Mouse (Mus musculus) liver, embryonic 12.5 days (tissue): ENCODE data around the gene Zfp821. TPM values are rescaled to one million over a fixed set of nuclear protein-coding genes. Genes with fewer than 3 reads are reported as not detected.

Experiments
- ATAC-seq: fragments of 200-750 bp; cut with Nextera tagmentation; 2 replicates; pipeline ENCODE4 v1.8.0; 2017; ENCODE audit warnings: moderate number of reproducible peaks, mild to moderate bottlenecking, moderate library complexity
- H3K27ac ChIP-seq: fragments of 300-500 bp; sonication (generic); 2 replicates; pipeline ENCODE4 v1.5.1; 2016; ENCODE audit warnings: mild to moderate bottlenecking
- H3K27me3 ChIP-seq: fragments of 300-500 bp; sonication (generic); replicated peaks from 2 replicates; pipeline ENCODE4 v1.6.1; 2016; ENCODE audit warnings: mild to moderate bottlenecking, moderate library complexity
- H3K36me3 ChIP-seq: fragments of 300-500 bp; sonication (generic); 2 replicates; pipeline ENCODE4 v1.6.1; 2016; ENCODE audit warnings: mild to moderate bottlenecking, moderate library complexity
- H3K4me1 ChIP-seq: fragments of 300-500 bp; sonication (generic); 2 replicates; pipeline ENCODE4 v1.6.1; 2016
- H3K4me2 ChIP-seq: fragments of 300-500 bp; sonication (generic); 2 replicates; pipeline ENCODE4 v1.6.1; 2016; ENCODE audit warnings: mild to moderate bottlenecking, moderate library complexity
- H3K4me3 ChIP-seq: fragments of 300-500 bp; sonication (generic); 2 replicates; pipeline ENCODE4 v1.5.1; 2016; ENCODE audit warnings: mild to moderate bottlenecking, moderate library complexity
- H3K9ac ChIP-seq: fragments of 300-500 bp; sonication (generic); 2 replicates; pipeline ENCODE4 v1.6.1; 2016; ENCODE audit warnings: mild to moderate bottlenecking, moderate library complexity
- H3K9me3 ChIP-seq: fragments of 300-500 bp; sonication (generic); replicated peaks from 2 replicates; pipeline ENCODE4 v1.6.1; 2016; ENCODE audit warnings: mild to moderate bottlenecking, moderate library complexity
- WGBS: fragments of 180-500 bp; shearing (Covaris S2); methylation state at CpG from one replicate; pipeline ENCODE4 v1.1.7; 2016; ENCODE audit not compliant: insufficient replicate concordance; 5-methylcytosine and 5-hydroxymethylcytosine counted together
- polyA plus RNA-seq: library from polyadenylated mRNA; unstranded; fragments of >200 nt; fragmentation: Nextera tagmentation; extraction: Ambion mirVana; gene quantifications from 2 replicates; pipeline ENCODE4 v1.2.1, GENCODE M21; 2016

Gene Zfp821
- polyA plus RNA-seq = 9.9 and 11.4 TPM in 2 replicates

- H3K4me2 ChIP-seq = peak within 1 kb of the TSS; percentile 95
- H3K4me3 ChIP-seq = peak within 1 kb of the TSS; percentile 93
- no peaks in the 10 kb centered on the region for H3K9me3 ChIP-seq
- H3K9ac ChIP-seq = peak within 1 kb of the TSS; percentile 99
- under 1% methylated on average over 89 of the region's 100 CpGs for WGBS
- peak within 1 kb of the TSS; percentile 95 for H3K27ac ChIP-seq
- peaks cover 19% of the 10 kb centered on the region for H3K27me3 ChIP-seq
- peak; percentile 91 for ATAC-seq
- peaks cover 31% of the 10 kb centered on the region for H3K4me1 ChIP-seq
- H3K36me3 ChIP-seq = peaks cover 28% of the 10 kb centered on the region
Measured at GRCm38 (mm10) chr8:109705320-109706075, at the start of gene Zfp821. Zfp821 (plus strand) TSS chr8:109705546.

- Histone ChIP-seq H3K36me3 (no peaks in the 10 kb centered on the region), H3K27ac (no peak overlapping the region), H3K4me2 (no peak overlapping the region), H3K4me1 (no peaks in the 10 kb centered on the region), H3K9ac (no peak overlapping the region), H3K4me3 (no peak overlapping the region), H3K27me3 (no peaks in the 10 kb centered on the region), H3K9me3 (no peaks in the 10 kb centered on the region)
- WGBS = 73% methylated on average over 3 of the region's 3 CpGs
- no peak for ATAC-seq
Measured at GRCm38 (mm10) chr8:109656860-109657259, 48.5 kb upstream of the Zfp821 start.

- Histone ChIP-seq H3K9ac (no peak overlapping the region), H3K27ac (no peak overlapping the region), H3K4me1 (no peaks in the 10 kb centered on the region), H3K36me3 (peaks cover 7% of the 10 kb centered on the region; the same call in 1 of the 2 replicates), H3K9me3 (no peaks in the 10 kb centered on the region), H3K4me3 (no peak overlapping the region), H3K4me2 (no peak overlapping the region), H3K27me3 (no peaks in the 10 kb centered on the region)
- 68% methylated on average over 3 of the region's 3 CpGs for WGBS
- ATAC-seq = no peak
Measured at GRCm38 (mm10) chr8:109662328-109662727, 43.0 kb upstream of the Zfp821 start.

GRCm38 (mm10) chr8:109666616-109667015, 38.7 kb upstream of the Zfp821 start:
- H3K4me2 ChIP-seq = no peak overlapping the region
- no peak overlapping the region for H3K27ac ChIP-seq
- no peak overlapping the region for H3K9ac ChIP-seq
- no peaks in the 10 kb centered on the region for H3K27me3 ChIP-seq
- H3K4me1 ChIP-seq = no peaks in the 10 kb centered on the region
- 69% methylated on average over 5 of the region's 5 CpGs for WGBS
- H3K4me3 ChIP-seq = no peak overlapping the region
- ATAC-seq = no peak
- no peaks in the 10 kb centered on the region for H3K9me3 ChIP-seq
- H3K36me3 ChIP-seq = peaks cover 47% of the 10 kb centered on the region

GRCm38 (mm10) chr8:109672656-109673055, 32.7 kb upstream of the Zfp821 start:
- no peaks in the 10 kb centered on the region for H3K4me1 ChIP-seq
- H3K27me3 ChIP-seq = no peaks in the 10 kb centered on the region
- H3K36me3 ChIP-seq = peaks cover 97% of the 10 kb centered on the region
- no peaks in the 10 kb centered on the region for H3K9me3 ChIP-seq
- H3K9ac ChIP-seq = no peak overlapping the region
- no peak overlapping the region for H3K4me3 ChIP-seq
- ATAC-seq = no peak
- H3K27ac ChIP-seq = no peak overlapping the region
- no peak overlapping the region for H3K4me2 ChIP-seq
- 90% methylated on average over 5 of the region's 5 CpGs for WGBS

DNA sequence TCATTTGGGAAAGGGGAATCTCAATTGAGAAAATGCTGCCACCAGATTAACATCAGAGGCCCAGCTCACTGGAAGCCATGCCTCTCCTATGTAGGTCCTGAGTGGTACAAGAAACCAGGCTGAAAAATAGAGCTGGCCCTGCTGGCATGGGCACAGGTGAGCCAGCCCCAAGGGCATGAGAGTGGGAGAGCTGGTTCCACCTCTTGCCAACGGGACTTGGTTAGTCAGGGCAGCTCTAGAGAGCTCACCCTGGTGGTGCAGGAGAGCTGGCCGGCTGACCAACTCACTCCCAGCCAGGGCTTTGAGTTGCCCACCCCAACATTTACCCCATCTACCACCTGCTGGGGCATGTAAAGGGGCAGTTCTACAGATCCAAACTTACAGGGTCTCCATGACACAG, 31.8 kb upstream of the Zfp821 start:
- Histone ChIP-seq H3K4me3 (no peak overlapping the region), H3K9me3 (no peaks in the 10 kb centered on the region), H3K27ac (no peak overlapping the region), H3K4me2 (no peak overlapping the region), H3K9ac (no peak overlapping the region), H3K36me3 (peaks cover 100% of the 10 kb centered on the region), H3K4me1 (no peaks in the 10 kb centered on the region), H3K27me3 (no peaks in the 10 kb centered on the region)
- 86% methylated on average over 2 of the region's 2 CpGs for WGBS
- no peak for ATAC-seq

- H3K27me3 ChIP-seq = no peaks in the 10 kb centered on the region
- no peak overlapping the region for H3K27ac ChIP-seq
- 93% methylated on average over 9 of the region's 9 CpGs for WGBS
- H3K4me2 ChIP-seq = no peak overlapping the region
- peaks cover 98% of the 10 kb centered on the region for H3K36me3 ChIP-seq
- no peak for ATAC-seq
- H3K9me3 ChIP-seq = no peaks in the 10 kb centered on the region
- H3K9ac ChIP-seq = no peak overlapping the region
- no peaks in the 10 kb centered on the region for H3K4me1 ChIP-seq
- H3K4me3 ChIP-seq = no peak overlapping the region
Measured at GRCm38 (mm10) chr8:109675896-109676643, 29.3 kb upstream of the Zfp821 start.

- Histone ChIP-seq H3K9me3 (no peaks in the 10 kb centered on the region), H3K36me3 (peaks cover 71% of the 10 kb centered on the region), H3K4me3 (no peak overlapping the region), H3K9ac (no peak overlapping the region), H3K4me1 (peaks cover 10% of the 10 kb centered on the region; the same call in 1 of the 2 replicates), H3K4me2 (no peak overlapping the region), H3K27ac (no peak overlapping the region), H3K27me3 (no peaks in the 10 kb centered on the region)
- WGBS = 63% methylated on average over 3 of the region's 3 CpGs
- no peak for ATAC-seq
Measured at GRCm38 (mm10) chr8:109681535-109681934, 23.8 kb upstream of the Zfp821 start.

GRCm38 (mm10) chr8:109682120-109682519, 23.2 kb upstream of the Zfp821 start:
- Histone ChIP-seq H3K4me2 (no peak overlapping the region), H3K4me1 (peaks cover 13% of the 10 kb centered on the region; the same call in 1 of the 2 replicates), H3K9ac (no peak overlapping the region), H3K27me3 (no peaks in the 10 kb centered on the region), H3K36me3 (peaks cover 65% of the 10 kb centered on the region), H3K4me3 (no peak overlapping the region), H3K27ac (no peak overlapping the region), H3K9me3 (no peaks in the 10 kb centered on the region)
- ATAC-seq = no peak
- 83% methylated on average over 5 of the region's 5 CpGs for WGBS

- Histone ChIP-seq H3K4me1 (peaks cover 33% of the 10 kb centered on the region), H3K9ac (no peak overlapping the region), H3K27me3 (no peaks in the 10 kb centered on the region), H3K4me2 (no peak overlapping the region), H3K27ac (no peak overlapping the region), H3K9me3 (no peaks in the 10 kb centered on the region), H3K4me3 (no peak overlapping the region), H3K36me3 (peaks cover 21% of the 10 kb centered on the region)
- ATAC-seq = no peak
- 72% methylated on average over 5 of the region's 5 CpGs for WGBS
Measured at GRCm38 (mm10) chr8:109687248-109687647, 18.1 kb upstream of the Zfp821 start.

GRCm38 (mm10) chr8:109691769-109692168, 13.6 kb upstream of the Zfp821 start:
- Histone ChIP-seq H3K27ac (no peak overlapping the region), H3K27me3 (no peaks in the 10 kb centered on the region), H3K4me3 (peak overlapping the region; percentile 96), H3K9me3 (no peaks in the 10 kb centered on the region), H3K9ac (peak overlapping the region; percentile 93), H3K4me1 (peaks cover 32% of the 10 kb centered on the region), H3K36me3 (peaks cover 5% of the 10 kb centered on the region; the same call in 1 of the 2 replicates), H3K4me2 (peak overlapping the region; percentile 91)
- ATAC-seq = no peak
- 31% methylated on average over 5 of the region's 5 CpGs for WGBS
